Mouse (Mus musculus): ENCODE results near the gene Mecom. TPM values are rescaled to one million over a fixed set of nuclear protein-coding genes. Genes with fewer than 3 reads are reported as not detected.

The Mecom gene
- total RNA-seq, 1 experiment, result 2.3 TPM

- Histone ChIP-seq H3K9ac (ENCODE audit: insufficient read depth, low read depth, low read length, poor library complexity, severe bottlenecking) (no peak overlapping the region), H3K4me3 (ENCODE audit: insufficient read depth in 1 of 2, low read depth in 1 of 2, low read length in 2 of 2, poor library complexity in 1 of 2, severe bottlenecking in 1 of 2) (no peak overlapping the region), H3K36me3 (ENCODE audit: control insufficient read depth, insufficient read depth, low read length, poor library complexity, severe bottlenecking) (no peaks in the 10 kb centered on the region), H3K9me3 (ENCODE audit: control insufficient read depth, insufficient read depth, low read depth, low read length) (no peaks in the 10 kb centered on the region), H3K4me1 (ENCODE audit: control insufficient read depth in 2 of 2, insufficient read depth in 2 of 2, low read length in 2 of 2, poor library complexity in 1 of 2) (no peaks in the 10 kb centered on the region), H3K27ac (ENCODE audit: insufficient read depth, low read depth, low read length, poor library complexity, severe bottlenecking) (no peak overlapping the region)
- no peak for DNase-seq (ENCODE audit: low read depth, low spot score)
- in situ Hi-C loops (cut with MboI; ENCODE audit: low sequenced_read_pairs in 2 of 2, unreplicated experiment in 2 of 2), result no loop called here
- no peak for TF ChIP-seq MAFK (IDR thresholded peaks at IDR 0.05; ENCODE audit: insufficient read depth, low read depth, low read length)
- no peak for TF ChIP-seq ZC3H11A (IDR thresholded peaks at IDR 0.05; ENCODE audit: borderline replicate concordance, low read depth, low read length)
- no peak for TF ChIP-seq HCFC1 (IDR thresholded peaks at IDR 0.05; ENCODE audit: borderline replicate concordance, insufficient read depth, low read length)
- no peak for TF ChIP-seq CHD2 (IDR thresholded peaks at IDR 0.05; ENCODE audit: low read depth, low read length)
- no peak for TF ChIP-seq ZNF384 (IDR thresholded peaks at IDR 0.05; ENCODE audit: low read depth, low read length)
Observed at GRCm38 (mm10) chr3:30150071-30150470, 397.7 kb downstream of the Mecom start.

GRCm38 (mm10) chr3:30148378-30149079, 399.3 kb downstream of the Mecom start:
- no peak overlapping the region for H3K9ac ChIP-seq (ENCODE audit: insufficient read depth, low read depth, low read length, poor library complexity, severe bottlenecking)
- DNase-seq (ENCODE audit: low read depth, low spot score), result no peak

GRCm38 (mm10) chr3:30145051-30145450, 402.8 kb downstream of the Mecom start:
- TF ChIP-seq ZC3H11A (IDR thresholded peaks at IDR 0.05; ENCODE audit: borderline replicate concordance, low read depth, low read length) (no peak), ZNF384 (IDR thresholded peaks at IDR 0.05; ENCODE audit: low read depth, low read length) (no peak), CHD2 (IDR thresholded peaks at IDR 0.05; ENCODE audit: low read depth, low read length) (no peak)
- in situ Hi-C loops (cut with MboI; ENCODE audit: low sequenced_read_pairs in 2 of 2, unreplicated experiment in 2 of 2), result no loop called here
- no peaks in the 10 kb centered on the region for H3K9me3 ChIP-seq (ENCODE audit: control insufficient read depth, insufficient read depth, low read depth, low read length)
- no peak overlapping the region for H3K27ac ChIP-seq (ENCODE audit: insufficient read depth, low read depth, low read length, poor library complexity, severe bottlenecking)
- DNase-seq (ENCODE audit: low read depth, low spot score), result no peak
- no peak overlapping the region for H3K4me3 ChIP-seq (ENCODE audit: insufficient read depth in 1 of 2, low read depth in 1 of 2, low read length in 2 of 2, poor library complexity in 1 of 2, severe bottlenecking in 1 of 2)
- no peaks in the 10 kb centered on the region for H3K36me3 ChIP-seq (ENCODE audit: control insufficient read depth, insufficient read depth, low read length, poor library complexity, severe bottlenecking)
- no peak overlapping the region for H3K9ac ChIP-seq (ENCODE audit: insufficient read depth, low read depth, low read length, poor library complexity, severe bottlenecking)
- no peaks in the 10 kb centered on the region for H3K4me1 ChIP-seq (ENCODE audit: control insufficient read depth in 2 of 2, insufficient read depth in 2 of 2, low read length in 2 of 2, poor library complexity in 1 of 2)

More at GRCm38 (mm10) chr3:30148378-30149079, 399.3 kb downstream of the Mecom start:
- TF ChIP-seq ZC3H11A (IDR thresholded peaks at IDR 0.05; ENCODE audit: borderline replicate concordance, low read depth, low read length), result no peak
- TF ChIP-seq HCFC1 (IDR thresholded peaks at IDR 0.05; ENCODE audit: borderline replicate concordance, insufficient read depth, low read length), result no peak
- no peak for TF ChIP-seq MAFK (IDR thresholded peaks at IDR 0.05; ENCODE audit: insufficient read depth, low read depth, low read length)
- no peak for TF ChIP-seq ZNF384 (IDR thresholded peaks at IDR 0.05; ENCODE audit: low read depth, low read length)
- TF ChIP-seq CHD2 (IDR thresholded peaks at IDR 0.05; ENCODE audit: low read depth, low read length), result no peak
- Histone ChIP-seq H3K36me3 (ENCODE audit: control insufficient read depth, insufficient read depth, low read length, poor library complexity, severe bottlenecking) (no peaks in the 10 kb centered on the region), H3K4me3 (ENCODE audit: insufficient read depth in 1 of 2, low read depth in 1 of 2, low read length in 2 of 2, poor library complexity in 1 of 2, severe bottlenecking in 1 of 2) (no peak overlapping the region), H3K4me1 (ENCODE audit: control insufficient read depth in 2 of 2, insufficient read depth in 2 of 2, low read length in 2 of 2, poor library complexity in 1 of 2) (no peaks in the 10 kb centered on the region), H3K9me3 (ENCODE audit: control insufficient read depth, insufficient read depth, low read depth, low read length) (no peaks in the 10 kb centered on the region), H3K27ac (ENCODE audit: insufficient read depth, low read depth, low read length, poor library complexity, severe bottlenecking) (no peak overlapping the region)
- in situ Hi-C loops (cut with MboI; ENCODE audit: low sequenced_read_pairs in 2 of 2, unreplicated experiment in 2 of 2), result no loop called here

- Histone ChIP-seq H3K27ac (ENCODE audit: insufficient read depth, low read depth, low read length, poor library complexity, severe bottlenecking) (no peak overlapping the region), H3K4me3 (ENCODE audit: insufficient read depth in 1 of 2, low read depth in 1 of 2, low read length in 2 of 2, poor library complexity in 1 of 2, severe bottlenecking in 1 of 2) (no peak overlapping the region), H3K36me3 (ENCODE audit: control insufficient read depth, insufficient read depth, low read length, poor library complexity, severe bottlenecking) (no peaks in the 10 kb centered on the region), H3K9ac (ENCODE audit: insufficient read depth, low read depth, low read length, poor library complexity, severe bottlenecking) (no peak overlapping the region), H3K9me3 (ENCODE audit: control insufficient read depth, insufficient read depth, low read depth, low read length) (no peaks in the 10 kb centered on the region), H3K4me1 (ENCODE audit: control insufficient read depth in 2 of 2, insufficient read depth in 2 of 2, low read length in 2 of 2, poor library complexity in 1 of 2) (no peaks in the 10 kb centered on the region)
- TF ChIP-seq HCFC1 (IDR thresholded peaks at IDR 0.05; ENCODE audit: borderline replicate concordance, insufficient read depth, low read length) (no peak), ZC3H11A (IDR thresholded peaks at IDR 0.05; ENCODE audit: borderline replicate concordance, low read depth, low read length) (no peak), CHD2 (IDR thresholded peaks at IDR 0.05; ENCODE audit: low read depth, low read length) (no peak), MAFK (IDR thresholded peaks at IDR 0.05; ENCODE audit: insufficient read depth, low read depth, low read length) (no peak), ZNF384 (IDR thresholded peaks at IDR 0.05; ENCODE audit: low read depth, low read length) (no peak)
- in situ Hi-C loops (cut with MboI; ENCODE audit: low sequenced_read_pairs in 2 of 2, unreplicated experiment in 2 of 2), result no loop called here
- no peak for DNase-seq (ENCODE audit: low read depth, low spot score)
Observed at GRCm38 (mm10) chr3:30143961-30144411, 403.8 kb downstream of the Mecom start.
